Mouse (Mus musculus) olfactory bulb, adult 2 months (tissue): ENCODE measurements around the gene Meox2.

Experiments used
- CTCF ChIP-seq: fragments of 200-500 bp; IDR thresholded peaks from 2 replicates; pipeline ENCODE4 v1.5.1; 2012; ENCODE audit warnings: low read depth, mild to moderate bottlenecking, low read length, moderate library complexity; ENCODE audit not compliant: insufficient read depth
- POLR2A ChIP-seq: fragments of 200-500 bp; IDR thresholded peaks from 2 replicates; pipeline ENCODE4 v1.6.1; 2012; ENCODE audit warnings: mild to moderate bottlenecking, low read depth, low read length, moderate library complexity; ENCODE audit not compliant: insufficient read depth

DNA sequence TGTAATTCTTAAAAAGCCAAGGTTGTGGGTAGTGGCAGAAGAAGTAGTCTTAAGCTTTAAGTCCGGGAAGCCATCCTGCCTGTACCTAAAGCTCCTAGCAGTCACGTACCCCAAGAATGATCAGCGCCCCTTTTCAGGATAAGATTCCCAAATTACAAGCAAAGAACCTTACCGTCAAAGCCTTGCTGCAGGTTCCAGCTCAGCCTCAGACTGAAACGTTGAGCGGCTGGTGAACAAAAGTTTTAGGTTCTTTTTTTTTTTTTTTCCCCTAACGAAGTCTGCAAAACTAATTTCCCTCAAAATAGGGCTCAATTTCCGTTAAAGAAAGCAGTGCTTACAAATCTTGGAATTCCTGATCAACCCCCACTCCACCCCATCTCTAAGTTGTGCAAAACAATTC is 1.8 kb upstream of the Meox2 start:
- no peak for TF ChIP-seq POLR2A
- TF ChIP-seq CTCF, result no peak
